Mouse (Mus musculus) brain, embryonic 14.5 days (tissue): ENCODE data around the gene Ttll11.

Experiments used
- CTCF ChIP-seq: fragments of 200-500 bp; IDR thresholded peaks from 2 replicates; pipeline ENCODE4 v1.5.1; 2012; ENCODE audit warnings: inconsistent platforms, mild to moderate bottlenecking, moderate library complexity, borderline replicate concordance; ENCODE audit not compliant: insufficient read depth, insufficient read length; ENCODE audit errors: extremely low read depth
- POLR2A ChIP-seq: fragments of 200-500 bp; IDR thresholded peaks from 2 replicates; pipeline ENCODE4 v1.6.1; 2012; ENCODE audit warnings: mild to moderate bottlenecking, inconsistent platforms, borderline replicate concordance; ENCODE audit not compliant: poor library complexity, insufficient read depth, insufficient read length, severe bottlenecking; ENCODE audit errors: extremely low read depth

- TF ChIP-seq POLR2A (no peak), CTCF (no peak)
Measured at GRCm38 (mm10) chr2:35981872-35982271, 2.2 kb upstream of the Ttll11 start.
